Mouse (Mus musculus): Measurements from ENCODE around the gene Gm17657. TPM values are rescaled to one million over a fixed set of nuclear protein-coding genes. Genes with fewer than 3 reads are reported as not detected.

Gm17657 gene
- polyA plus RNA-seq, 1 experiment from 2014 or later = not detected

GRCm38 (mm10) chr17:29584306-29584705 lies 34.9 kb upstream of the Gm17657 start:
- H3K4me3 ChIP-seq (replicated peaks; ENCODE audit: low read depth, low read length) = no peak overlapping the region
- WGBS = 87% methylated on average over 5 of the region's 5 CpGs
- no peak for ATAC-seq (ENCODE audit: low FRiP score, low TSS enrichment)
- no peak overlapping the region for H3K9ac ChIP-seq (replicated peaks; ENCODE audit: low read length)
- DNase-seq = no peak
- H3K4me2 ChIP-seq (ENCODE audit: low read length) = no peak overlapping the region
- no peak overlapping the region for H3K27ac ChIP-seq (replicated peaks; ENCODE audit: low read depth, low read length)
- peaks cover 43% of the 10 kb centered on the region for H3K36me3 ChIP-seq (ENCODE audit: control insufficient read depth, insufficient read depth, low read length)
- no peaks in the 10 kb centered on the region for H3K9me3 ChIP-seq (ENCODE audit: control insufficient read depth, low read length)
- H3K4me1 ChIP-seq (ENCODE audit: control insufficient read depth, insufficient read depth, low read length) = 0 out of 2 replicates have a peak, but pooled peaks cover 4% of the 10 kb centered on the region
- no peaks in the 10 kb centered on the region for H3K27me3 ChIP-seq (ENCODE audit: control insufficient read depth, insufficient read depth, low read length)

GRCm38 (mm10) chr17:29583569-29583968 lies 34.1 kb upstream of the Gm17657 start:
- Histone ChIP-seq H3K9me3 (ENCODE audit: control insufficient read depth, low read length) (no peaks in the 10 kb centered on the region), H3K36me3 (ENCODE audit: control insufficient read depth, insufficient read depth, low read length) (peaks cover 50% of the 10 kb centered on the region), H3K9ac (replicated peaks; ENCODE audit: low read length) (no peak overlapping the region), H3K27ac (replicated peaks; ENCODE audit: low read depth, low read length) (no peak overlapping the region), H3K4me2 (ENCODE audit: low read length) (no peak overlapping the region), H3K4me1 (ENCODE audit: control insufficient read depth, insufficient read depth, low read length) (no peaks in the 10 kb centered on the region), H3K4me3 (replicated peaks; ENCODE audit: low read depth, low read length) (no peak overlapping the region), H3K27me3 (ENCODE audit: control insufficient read depth, insufficient read depth, low read length) (no peaks in the 10 kb centered on the region)
- ATAC-seq (ENCODE audit: low FRiP score, low TSS enrichment) (no peak), DNase-seq (no peak)
- WGBS = 90% methylated on average over 5 of the region's 5 CpGs

DNA sequence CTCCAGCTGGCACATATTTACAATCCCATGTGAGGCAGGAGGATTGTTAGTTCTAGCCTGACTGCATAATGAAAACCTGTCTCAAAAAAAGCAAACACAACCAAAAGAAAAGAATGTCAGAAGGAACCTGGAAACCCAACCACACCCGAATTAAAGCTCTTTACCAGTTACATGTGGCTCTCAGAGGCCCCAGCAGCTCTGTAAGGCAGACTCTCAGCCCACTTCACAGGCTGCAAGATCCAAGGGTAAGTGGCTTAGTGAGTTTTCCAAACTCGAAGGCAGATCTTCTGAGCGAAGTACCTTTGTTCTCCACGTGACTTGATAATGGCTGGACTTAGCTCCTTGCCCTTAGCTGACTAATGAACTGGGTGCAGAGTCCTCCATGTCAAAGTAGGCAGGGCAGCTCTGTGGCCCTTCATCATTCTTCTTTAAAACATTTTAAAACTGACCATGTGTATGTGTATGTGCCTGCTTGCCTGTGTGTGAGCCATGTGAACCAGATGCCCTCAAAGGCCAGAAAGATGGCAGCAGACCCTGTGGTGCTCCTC lies 30.2 kb upstream of the Gm17657 start:
- Histone ChIP-seq H3K9ac (replicated peaks; ENCODE audit: low read length) (no peak overlapping the region), H3K27me3 (ENCODE audit: control insufficient read depth, insufficient read depth, low read length) (no peaks in the 10 kb centered on the region), H3K27ac (replicated peaks; ENCODE audit: low read depth, low read length) (no peak overlapping the region), H3K36me3 (ENCODE audit: control insufficient read depth, insufficient read depth, low read length) (peaks cover 83% of the 10 kb centered on the region), H3K4me3 (replicated peaks; ENCODE audit: low read depth, low read length) (no peak overlapping the region), H3K4me1 (ENCODE audit: control insufficient read depth, insufficient read depth, low read length) (no peaks in the 10 kb centered on the region), H3K9me3 (ENCODE audit: control insufficient read depth, low read length) (no peaks in the 10 kb centered on the region), H3K4me2 (ENCODE audit: low read length) (no peak overlapping the region)
- no peak for ATAC-seq (ENCODE audit: low FRiP score, low TSS enrichment)
- 89% methylated on average over 4 of the region's 4 CpGs for WGBS
- DNase-seq = no peak

GRCm38 (mm10) chr17:29569831-29570230 lies 20.4 kb upstream of the Gm17657 start:
- 88% methylated on average over 6 of the region's 6 CpGs for WGBS
- H3K9ac ChIP-seq (replicated peaks; ENCODE audit: low read length) = no peak overlapping the region

GRCm38 (mm10) chr17:29568435-29568834 lies 19.0 kb upstream of the Gm17657 start:
- H3K9ac ChIP-seq (replicated peaks; ENCODE audit: low read length) = no peak overlapping the region
- H3K36me3 ChIP-seq (ENCODE audit: control insufficient read depth, insufficient read depth, low read length) = peaks cover 62% of the 10 kb centered on the region
- no peak for ATAC-seq (ENCODE audit: low FRiP score, low TSS enrichment)
- DNase-seq = no peak
- no peaks in the 10 kb centered on the region for H3K9me3 ChIP-seq (ENCODE audit: control insufficient read depth, low read length)
- H3K27ac ChIP-seq (replicated peaks; ENCODE audit: low read depth, low read length) = no peak overlapping the region
- H3K4me3 ChIP-seq (replicated peaks; ENCODE audit: low read depth, low read length) = no peak overlapping the region
- no peak overlapping the region for H3K4me2 ChIP-seq (ENCODE audit: low read length)
- H3K4me1 ChIP-seq (ENCODE audit: control insufficient read depth, insufficient read depth, low read length) = no peaks in the 10 kb centered on the region
- H3K27me3 ChIP-seq (ENCODE audit: control insufficient read depth, insufficient read depth, low read length) = no peaks in the 10 kb centered on the region
- whole genome bisulfite sequencing = 94% methylated on average over 15 of the region's 15 CpGs

More at GRCm38 (mm10) chr17:29569831-29570230, 20.4 kb upstream of the Gm17657 start:
- Histone ChIP-seq H3K4me2 (ENCODE audit: low read length) (no peak overlapping the region), H3K36me3 (ENCODE audit: control insufficient read depth, insufficient read depth, low read length) (peaks cover 66% of the 10 kb centered on the region), H3K27me3 (ENCODE audit: control insufficient read depth, insufficient read depth, low read length) (no peaks in the 10 kb centered on the region), H3K4me1 (ENCODE audit: control insufficient read depth, insufficient read depth, low read length) (no peaks in the 10 kb centered on the region), H3K4me3 (replicated peaks; ENCODE audit: low read depth, low read length) (no peak overlapping the region), H3K27ac (replicated peaks; ENCODE audit: low read depth, low read length) (no peak overlapping the region), H3K9me3 (ENCODE audit: control insufficient read depth, low read length) (no peaks in the 10 kb centered on the region)
- ATAC-seq (ENCODE audit: low FRiP score, low TSS enrichment) = no peak
- DNase-seq = no peak

GRCm38 (mm10) chr17:29565521-29565920 lies 16.1 kb upstream of the Gm17657 start:
- WGBS = 98% methylated on average over 5 of the region's 5 CpGs
- no peaks in the 10 kb centered on the region for H3K9me3 ChIP-seq (ENCODE audit: control insufficient read depth, low read length)
- no peak overlapping the region for H3K4me3 ChIP-seq (replicated peaks; ENCODE audit: low read depth, low read length)
- no peaks in the 10 kb centered on the region for H3K27me3 ChIP-seq (ENCODE audit: control insufficient read depth, insufficient read depth, low read length)
- H3K4me1 ChIP-seq (ENCODE audit: control insufficient read depth, insufficient read depth, low read length) = no peaks in the 10 kb centered on the region
- H3K9ac ChIP-seq (replicated peaks; ENCODE audit: low read length) = no peak overlapping the region
- ATAC-seq (ENCODE audit: low FRiP score, low TSS enrichment) (no peak), DNase-seq (no peak)
- H3K36me3 ChIP-seq (ENCODE audit: control insufficient read depth, insufficient read depth, low read length) = peaks cover 33% of the 10 kb centered on the region
- H3K27ac ChIP-seq (replicated peaks; ENCODE audit: low read depth, low read length) = no peak overlapping the region
- H3K4me2 ChIP-seq (ENCODE audit: low read length) = no peak overlapping the region

GRCm38 (mm10) chr17:29558476-29558875 lies 9.0 kb upstream of the Gm17657 start:
- no peak for ATAC-seq (ENCODE audit: low FRiP score, low TSS enrichment)
- H3K36me3 ChIP-seq (ENCODE audit: control insufficient read depth, insufficient read depth, low read length) = no peaks in the 10 kb centered on the region
- no peak for DNase-seq
- H3K27me3 ChIP-seq (ENCODE audit: control insufficient read depth, insufficient read depth, low read length) = no peaks in the 10 kb centered on the region
- H3K27ac ChIP-seq (replicated peaks; ENCODE audit: low read depth, low read length) = no peak overlapping the region
- no peaks in the 10 kb centered on the region for H3K4me1 ChIP-seq (ENCODE audit: control insufficient read depth, insufficient read depth, low read length)
- no peaks in the 10 kb centered on the region for H3K9me3 ChIP-seq (ENCODE audit: control insufficient read depth, low read length)
- no peak overlapping the region for H3K4me3 ChIP-seq (replicated peaks; ENCODE audit: low read depth, low read length)
- 90% methylated on average over 5 of the region's 5 CpGs for WGBS
- H3K9ac ChIP-seq (replicated peaks; ENCODE audit: low read length) = no peak overlapping the region
- no peak overlapping the region for H3K4me2 ChIP-seq (ENCODE audit: low read length)

GRCm38 (mm10) chr17:29556893-29557292 lies 7.5 kb upstream of the Gm17657 start:
- DNase-seq (no peak), ATAC-seq (ENCODE audit: low FRiP score, low TSS enrichment) (no peak)
- Histone ChIP-seq H3K4me2 (ENCODE audit: low read length) (no peak overlapping the region), H3K9ac (replicated peaks; ENCODE audit: low read length) (no peak overlapping the region), H3K4me1 (ENCODE audit: control insufficient read depth, insufficient read depth, low read length) (no peaks in the 10 kb centered on the region), H3K4me3 (replicated peaks; ENCODE audit: low read depth, low read length) (no peak overlapping the region), H3K36me3 (ENCODE audit: control insufficient read depth, insufficient read depth, low read length) (no peaks in the 10 kb centered on the region), H3K27me3 (ENCODE audit: control insufficient read depth, insufficient read depth, low read length) (no peaks in the 10 kb centered on the region), H3K9me3 (ENCODE audit: control insufficient read depth, low read length) (no peaks in the 10 kb centered on the region), H3K27ac (replicated peaks; ENCODE audit: low read depth, low read length) (no peak overlapping the region)
- WGBS = 97% methylated on average over 7 of the region's 7 CpGs

DNA sequence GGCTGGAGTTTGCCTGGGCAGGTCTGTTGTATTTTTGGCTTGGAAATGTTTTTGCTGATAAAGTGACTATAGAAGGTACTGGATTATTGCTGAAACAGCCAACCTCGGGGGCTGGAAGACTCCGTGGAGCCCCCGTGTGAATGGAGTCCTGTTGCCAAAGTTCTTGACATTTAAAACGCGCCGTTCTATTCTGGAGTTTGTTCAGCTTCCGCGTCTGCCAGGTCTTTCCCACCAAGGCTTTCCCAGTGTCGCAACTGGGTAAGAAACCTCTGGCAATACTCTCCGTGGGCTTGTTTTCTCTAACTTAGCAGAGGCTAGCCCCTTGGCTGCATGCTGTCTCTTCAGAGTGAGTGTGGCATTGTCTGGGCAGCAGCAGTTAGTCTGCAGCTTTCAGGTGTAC lies 7.0 kb upstream of the Gm17657 start:
- no peaks in the 10 kb centered on the region for H3K27me3 ChIP-seq (ENCODE audit: control insufficient read depth, insufficient read depth, low read length)
- H3K9ac ChIP-seq (replicated peaks; ENCODE audit: low read length) = no peak overlapping the region
- no peaks in the 10 kb centered on the region for H3K4me1 ChIP-seq (ENCODE audit: control insufficient read depth, insufficient read depth, low read length)
- no peaks in the 10 kb centered on the region for H3K36me3 ChIP-seq (ENCODE audit: control insufficient read depth, insufficient read depth, low read length)
- no peaks in the 10 kb centered on the region for H3K9me3 ChIP-seq (ENCODE audit: control insufficient read depth, low read length)
- 95% methylated on average over 10 of the region's 10 CpGs for WGBS
- DNase-seq (no peak), ATAC-seq (ENCODE audit: low FRiP score, low TSS enrichment) (no peak)
- no peak overlapping the region for H3K27ac ChIP-seq (replicated peaks; ENCODE audit: low read depth, low read length)
- no peak overlapping the region for H3K4me2 ChIP-seq (ENCODE audit: low read length)
- no peak overlapping the region for H3K4me3 ChIP-seq (replicated peaks; ENCODE audit: low read depth, low read length)

Measured in midbrain, embryonic 14.5 days (tissue).